Mouse (Mus musculus): ENCODE measurements around the gene Tff2. TPM values are rescaled to one million over a fixed set of nuclear protein-coding genes. Genes with fewer than 3 reads are reported as not detected.

Gene Tff2
- total RNA-seq, 2 experiments from 2014 or later = not detected

DNA sequence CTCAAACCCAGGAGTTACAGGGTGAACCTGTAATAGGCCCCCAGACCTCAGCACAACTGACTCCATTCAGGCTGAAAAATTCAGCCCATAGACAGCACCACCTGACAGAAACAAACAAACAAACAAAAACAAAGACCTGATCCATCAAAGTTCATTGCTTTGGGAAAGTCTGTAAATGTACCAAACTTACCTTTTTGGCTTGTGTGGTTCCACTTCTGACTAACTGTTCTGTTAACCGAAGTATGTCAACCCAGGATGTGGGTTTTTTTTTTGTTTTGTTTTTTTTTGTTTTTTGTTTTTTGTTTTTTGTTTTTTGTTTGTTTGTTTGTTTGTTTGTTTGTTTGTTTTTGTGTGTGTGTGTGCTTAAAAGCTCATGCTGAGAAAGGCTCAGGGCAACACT, 7.3 kb downstream of the Tff2 start:
- DNase-seq (ENCODE audit: low spot score in 2 of 2) = no peak

DNA sequence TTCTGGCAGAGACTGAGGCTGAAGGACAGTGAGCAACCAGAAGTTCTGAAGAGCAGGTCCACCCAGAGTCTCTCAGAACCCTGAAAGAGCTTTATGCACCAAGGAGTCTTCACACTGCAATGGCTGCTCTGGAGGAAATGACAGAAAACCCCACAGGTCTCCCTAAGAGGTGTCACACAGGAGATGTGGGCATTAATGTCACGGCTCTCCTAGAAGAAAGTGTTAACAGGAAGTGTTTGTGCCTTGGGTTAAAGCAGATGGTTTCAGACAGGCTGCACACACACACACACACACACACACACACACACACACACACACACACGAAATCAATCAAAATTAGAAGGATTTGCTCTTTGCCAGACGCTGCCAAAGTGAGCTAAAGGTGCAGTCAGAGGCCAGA, 7.8 kb downstream of the Tff2 start:
- DNase-seq (ENCODE audit: low spot score in 2 of 2) = no peak

DNA sequence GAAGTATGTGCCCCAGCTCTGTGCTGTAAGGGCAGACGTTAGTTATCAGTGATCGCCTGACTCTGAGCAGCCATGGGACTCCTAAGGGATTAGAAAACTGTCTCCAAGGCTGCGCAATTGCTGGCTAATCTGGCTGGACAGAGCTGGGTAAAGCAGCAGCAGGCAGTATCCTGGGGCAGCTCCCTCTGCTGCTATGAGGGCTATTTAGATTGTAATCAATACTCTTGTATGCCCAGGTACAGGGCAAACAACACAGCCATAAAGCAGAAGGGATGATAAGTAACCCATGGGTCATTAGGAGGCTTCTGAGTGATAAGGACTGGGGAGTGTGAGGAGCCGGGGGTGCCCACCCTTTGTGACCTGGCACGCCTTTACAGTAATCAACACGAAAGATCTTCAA, 9.2 kb downstream of the Tff2 start:
- no peak for DNase-seq (ENCODE audit: low spot score in 2 of 2)

DNA sequence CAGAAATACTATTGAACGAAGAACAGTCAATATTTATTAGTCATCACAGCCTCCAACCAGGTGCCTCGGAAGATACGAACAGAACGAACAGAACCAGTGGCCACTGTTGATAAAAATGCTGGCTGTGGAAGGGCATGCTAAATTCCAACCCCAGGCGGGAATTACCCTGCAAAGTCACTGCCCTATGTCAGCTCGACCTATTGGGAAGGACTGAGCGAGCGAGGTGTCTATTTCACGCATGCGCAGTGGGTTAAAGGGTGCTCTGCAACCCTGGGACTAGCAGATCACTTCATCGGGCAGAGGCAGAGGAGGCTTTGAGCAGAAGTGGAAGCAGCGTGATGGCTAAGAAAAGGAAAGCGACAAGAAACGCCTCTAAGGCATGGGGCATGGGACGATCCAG, 10.3 kb downstream of the Tff2 start:
- no peak for DNase-seq (ENCODE audit: low spot score in 2 of 2)

DNA sequence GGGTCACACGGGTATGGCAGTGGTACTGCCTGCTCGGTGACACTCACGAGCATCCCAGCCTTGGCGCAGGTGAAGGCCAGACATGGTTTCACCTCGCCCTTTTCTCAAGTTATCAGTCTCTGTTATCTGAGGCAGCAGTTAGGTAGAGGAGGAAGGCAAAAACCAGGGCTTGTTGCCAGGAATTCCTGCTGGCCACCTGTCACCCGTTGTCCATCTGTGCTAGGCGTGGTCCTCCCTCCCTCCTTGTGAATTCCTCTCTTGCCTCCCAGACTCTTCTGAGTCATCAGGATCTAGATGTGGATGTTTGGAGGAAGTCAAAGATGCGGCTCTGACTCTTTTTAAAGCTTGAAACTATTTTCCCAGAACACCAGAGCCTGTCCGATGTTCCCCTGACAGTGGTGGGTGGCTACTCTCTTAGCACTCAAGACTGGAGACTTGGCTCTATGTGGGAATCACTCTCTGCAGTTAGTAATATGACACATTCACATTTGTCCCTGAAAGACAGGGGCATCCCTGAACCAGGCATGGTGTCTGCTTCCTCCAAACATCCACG, 12.7 kb downstream of the Tff2 start:
- no peak for DNase-seq (ENCODE audit: low spot score in 2 of 2)

DNA sequence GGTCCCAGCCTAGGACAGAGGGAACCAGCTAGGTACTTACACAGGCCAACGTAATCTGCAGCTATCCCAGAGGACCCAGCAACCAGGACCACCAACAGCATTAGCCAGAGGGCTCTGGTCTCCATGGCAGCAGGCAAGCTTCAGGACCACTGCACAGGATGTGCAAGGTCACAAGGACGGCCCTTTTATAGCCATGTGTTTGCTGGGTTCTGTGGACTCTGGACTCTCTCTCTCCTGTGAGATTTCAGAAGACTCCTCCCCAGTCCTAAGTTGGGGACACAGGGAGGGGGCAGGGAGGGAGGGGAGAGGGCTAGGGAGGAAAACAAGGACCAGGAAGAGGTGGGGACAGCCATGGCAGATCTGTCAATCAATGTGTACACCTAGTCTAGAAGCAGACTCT, 14.6 kb downstream of the Tff2 start, which contains the start of gene Tff3:
Tff3 (minus strand) TSS at position 195 of the 400 bp plus-strand sequence.
- DNase-seq (ENCODE audit: low spot score in 2 of 2) = no peak

DNA sequence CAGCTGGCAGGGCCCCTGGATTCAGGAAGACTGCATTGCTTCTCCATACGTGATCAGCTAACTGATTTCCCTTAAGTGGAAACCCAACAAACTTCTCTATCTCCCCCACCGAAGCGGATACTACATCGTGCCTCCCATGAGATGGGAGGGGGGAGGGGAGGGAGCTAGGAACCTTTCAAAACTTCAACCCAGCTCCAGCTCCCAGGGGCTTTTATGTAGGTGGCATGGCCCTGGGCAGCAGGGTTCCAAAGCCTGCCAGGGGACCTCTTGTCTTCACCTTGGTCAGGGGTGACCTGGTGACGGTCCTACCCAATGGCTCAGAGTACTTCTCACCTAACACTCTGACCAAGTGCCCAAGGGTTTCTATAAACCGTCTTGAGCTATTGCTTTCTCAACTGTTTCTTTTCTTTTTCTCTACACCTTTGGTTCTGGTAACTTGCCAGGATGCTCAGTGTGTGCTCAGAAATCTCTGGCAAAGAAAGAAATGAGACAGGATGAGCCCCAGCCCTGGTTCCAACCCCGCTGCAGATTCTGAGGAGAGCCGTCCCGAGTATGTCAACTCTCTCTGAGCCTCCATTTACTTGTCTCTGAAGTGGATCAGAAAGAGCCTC, 15.3 kb downstream of the Tff2 start:
- DNase-seq (ENCODE audit: low spot score in 2 of 2) = no peak

DNA sequence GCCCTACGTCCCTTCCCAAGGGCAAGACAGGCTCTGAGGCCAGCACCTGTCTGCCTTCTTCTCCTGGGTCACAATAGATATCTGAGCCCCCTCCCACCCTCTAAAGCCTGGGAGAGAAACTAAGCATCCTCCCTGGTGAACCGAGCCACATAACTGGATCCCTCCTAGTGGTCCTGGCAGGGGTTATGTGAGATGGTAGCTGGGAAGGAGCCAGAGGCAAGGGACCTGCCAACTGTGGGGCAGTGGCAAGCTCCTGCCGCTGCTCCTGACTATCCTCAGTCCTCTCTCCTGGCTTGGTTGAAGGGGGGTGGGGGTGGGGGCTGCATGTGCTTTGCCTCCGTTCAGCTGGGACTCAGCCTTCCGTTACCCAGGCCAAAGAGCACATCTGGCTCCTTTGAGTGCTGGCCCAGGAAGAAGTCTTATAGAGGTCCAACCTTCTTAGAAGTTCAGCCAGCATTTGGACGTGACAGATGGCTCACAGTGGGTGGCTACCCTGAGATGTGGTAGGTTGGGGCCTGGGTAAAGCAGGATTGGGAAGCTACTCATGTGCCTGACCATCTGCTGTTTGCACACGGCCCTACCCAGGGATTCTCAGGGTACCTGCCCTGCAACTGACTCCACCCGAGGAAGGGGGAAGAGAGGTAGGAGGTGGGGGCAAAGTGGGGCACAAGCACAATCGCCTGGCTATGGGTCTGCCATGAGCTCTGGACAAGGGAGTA, 18.4 kb downstream of the Tff2 start:
- DNase-seq (ENCODE audit: low spot score in 2 of 2) = no peak

DNA sequence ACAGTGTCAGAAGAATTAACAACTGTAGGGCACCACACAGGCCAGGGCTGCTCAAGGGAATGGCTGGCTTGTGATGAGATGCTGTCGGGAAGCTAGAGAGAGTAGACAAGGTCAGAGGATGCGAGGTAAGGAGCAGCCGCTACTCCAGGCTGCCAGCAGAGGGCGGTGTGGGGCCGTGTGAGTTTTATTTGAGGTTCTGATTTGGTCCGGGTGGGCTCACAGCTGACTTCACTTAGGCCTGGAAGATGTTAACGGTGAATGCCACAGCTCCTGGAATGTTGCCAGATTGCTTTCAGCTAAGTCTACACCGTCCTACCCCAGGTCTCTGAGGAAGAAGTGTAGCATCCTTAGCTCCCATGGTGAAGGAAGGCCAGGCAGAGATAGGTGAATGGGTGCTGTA, 22.1 kb downstream of the Tff2 start:
- DNase-seq (ENCODE audit: low spot score in 2 of 2) = peak; percentile 72 to 73

DNA sequence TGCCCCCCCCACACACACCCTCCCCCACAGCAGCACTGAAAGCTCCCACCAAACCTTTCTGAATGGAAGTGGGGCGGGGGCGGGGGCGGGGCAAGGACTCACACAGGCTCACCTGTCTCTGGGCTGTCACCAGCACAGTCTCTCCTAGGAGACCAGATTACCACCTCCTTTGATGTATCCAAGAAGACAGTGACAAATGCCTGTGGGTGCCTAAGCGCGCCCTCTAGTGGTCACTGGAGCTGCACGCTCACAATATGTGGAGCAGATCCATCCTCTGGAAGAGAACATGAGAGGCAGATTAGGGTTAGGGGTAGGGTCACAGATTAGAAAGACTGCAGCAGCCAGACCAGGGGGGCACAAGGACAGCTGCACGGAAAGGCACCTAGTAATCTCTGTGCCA, 24.7 kb downstream of the Tff2 start:
- peak; percentile 86 to 87 for DNase-seq (ENCODE audit: low spot score in 2 of 2)

DNA sequence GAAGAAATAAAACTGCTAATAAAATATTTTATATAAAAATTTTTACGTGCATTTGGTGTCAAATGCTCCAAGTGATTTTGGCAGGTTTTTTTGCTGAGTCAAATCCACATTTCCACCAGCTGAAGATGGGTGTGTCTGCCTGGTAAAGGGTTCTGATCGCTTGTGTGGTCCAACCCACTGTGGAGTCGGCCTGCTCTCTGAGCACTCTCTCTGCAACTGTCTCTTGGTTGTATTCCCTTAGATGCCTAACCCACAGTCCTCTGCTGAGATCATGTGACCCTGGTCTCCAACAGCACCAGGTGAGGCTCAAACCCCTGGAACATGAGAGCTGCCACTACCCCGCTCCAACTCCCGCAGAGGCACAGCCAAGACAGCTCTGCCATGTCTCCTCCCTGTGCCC, 26.1 kb downstream of the Tff2 start:
- DNase-seq (ENCODE audit: low spot score in 2 of 2) = no peak

DNA sequence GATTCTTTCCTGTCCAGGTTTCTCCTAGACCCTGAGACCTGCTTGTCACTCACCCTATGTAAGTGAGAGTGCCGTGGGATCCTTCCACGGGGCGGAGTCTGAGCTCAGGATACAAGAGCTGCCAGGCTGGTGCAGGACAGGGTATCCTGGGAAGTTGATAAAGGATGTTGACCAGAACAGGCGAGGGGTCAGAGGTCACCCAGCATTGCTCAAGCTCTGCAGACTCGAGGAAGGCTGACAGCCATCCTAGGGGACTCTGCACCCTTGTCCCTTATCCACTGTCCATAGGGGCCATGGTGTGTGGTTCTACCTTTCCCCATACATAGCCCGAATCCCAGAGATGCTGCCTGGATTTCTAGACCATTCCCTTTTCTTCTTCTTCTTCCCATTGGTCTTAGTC, 28.0 kb downstream of the Tff2 start:
- DNase-seq (ENCODE audit: low spot score in 2 of 2) = no peak

DNA sequence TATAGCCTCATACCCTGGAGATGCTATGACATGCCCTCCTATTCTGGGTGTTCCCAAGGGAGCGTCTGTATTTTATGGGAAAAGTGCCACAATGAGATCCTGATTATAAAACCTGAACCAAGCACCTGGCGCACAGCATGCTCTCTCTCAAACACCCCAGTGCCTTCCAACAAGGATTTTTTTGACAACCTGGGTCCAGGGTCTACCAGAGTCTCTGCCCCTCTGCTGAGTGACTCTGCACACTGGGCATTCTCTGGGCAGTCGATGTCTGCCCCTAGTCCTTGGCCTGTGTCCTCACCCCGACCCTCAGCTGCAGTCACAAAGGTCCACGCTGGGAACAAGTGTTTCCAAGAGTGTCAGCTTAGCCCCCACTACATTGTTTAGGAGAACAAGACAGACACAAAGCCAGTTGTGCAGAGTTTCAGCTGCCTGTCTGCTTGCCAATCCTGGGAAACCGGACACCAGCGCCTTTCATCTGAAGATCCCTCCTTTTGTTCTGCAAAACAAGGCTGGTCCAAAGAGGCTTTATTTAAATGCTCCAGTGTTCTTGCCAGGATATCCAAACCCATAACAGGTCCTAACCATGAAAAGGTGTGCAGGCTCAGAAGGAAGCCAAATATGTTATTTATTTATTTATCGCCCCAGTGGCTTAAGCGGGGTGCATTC, 30.8 kb downstream of the Tff2 start:
- no peak for DNase-seq (ENCODE audit: low spot score in 2 of 2)

DNA sequence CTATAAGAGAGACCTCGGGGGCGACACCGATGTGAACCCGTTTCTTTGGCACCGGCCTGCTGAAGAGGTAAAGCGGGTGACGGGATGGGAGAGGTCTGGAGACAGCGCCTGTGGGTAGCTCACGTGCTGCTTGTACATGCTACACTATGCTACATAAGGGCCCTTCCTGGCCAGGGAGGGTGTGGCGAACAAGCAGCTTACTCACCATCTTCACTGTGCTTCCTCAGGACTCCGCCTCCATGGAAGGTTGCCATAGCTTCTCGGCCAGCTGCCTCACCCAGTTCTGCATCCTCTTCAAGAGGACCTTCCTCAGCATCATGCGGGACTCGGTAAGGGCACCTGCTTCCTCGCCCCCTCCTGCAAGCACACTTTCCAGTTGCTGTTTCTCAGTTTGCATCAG, 35.7 kb downstream of the Tff2 start:
- DNase-seq (ENCODE audit: low spot score in 2 of 2) = no peak

DNA sequence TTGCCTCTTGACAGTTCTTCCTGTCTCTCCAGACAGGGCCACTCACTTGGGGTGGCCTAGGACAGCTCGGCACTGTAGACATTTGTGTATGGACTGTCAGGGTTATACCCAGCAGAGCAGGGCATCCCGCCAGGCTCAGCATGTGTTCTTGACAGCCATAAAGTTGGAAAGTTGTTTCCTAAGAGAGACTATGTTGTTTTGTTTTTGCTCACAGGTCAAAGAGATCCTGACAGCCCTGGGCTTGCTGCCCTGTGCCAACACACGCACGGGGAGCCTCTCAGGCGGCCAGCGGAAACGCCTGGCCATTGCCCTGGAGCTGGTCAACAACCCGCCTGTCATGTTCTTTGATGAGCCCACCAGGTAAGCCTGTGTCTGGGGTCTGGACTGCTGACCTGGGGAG, 40.3 kb downstream of the Tff2 start:
- no peak for DNase-seq (ENCODE audit: low spot score in 2 of 2)

DNA sequence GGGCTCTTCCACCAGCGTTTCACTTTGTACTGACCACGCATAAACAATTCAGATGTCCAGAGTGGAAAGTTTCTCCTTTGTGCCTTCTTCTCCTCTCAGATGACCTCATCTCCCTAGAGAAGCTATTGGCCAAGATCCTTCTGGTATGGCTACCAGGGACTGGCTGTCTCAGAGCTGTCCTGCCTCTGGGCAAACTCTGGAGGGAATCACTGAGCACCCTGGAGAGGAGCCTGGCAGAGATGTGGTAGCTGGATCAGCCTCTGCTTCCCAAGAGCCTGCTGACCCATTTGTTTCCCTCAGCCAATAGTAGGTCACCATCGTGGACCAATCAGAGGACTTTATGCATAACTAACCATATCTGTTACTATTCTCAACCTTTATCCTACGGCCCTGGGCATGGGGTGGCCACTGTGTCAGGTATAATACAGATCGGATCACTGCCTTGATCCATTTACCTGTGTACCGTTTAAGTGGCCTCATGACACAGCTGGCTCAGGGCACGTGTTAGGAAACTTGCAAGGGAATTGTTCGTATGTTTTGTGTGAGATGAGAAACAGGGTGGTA, 41.0 kb downstream of the Tff2 start:
- DNase-seq (ENCODE audit: low spot score in 2 of 2) = no peak

DNA sequence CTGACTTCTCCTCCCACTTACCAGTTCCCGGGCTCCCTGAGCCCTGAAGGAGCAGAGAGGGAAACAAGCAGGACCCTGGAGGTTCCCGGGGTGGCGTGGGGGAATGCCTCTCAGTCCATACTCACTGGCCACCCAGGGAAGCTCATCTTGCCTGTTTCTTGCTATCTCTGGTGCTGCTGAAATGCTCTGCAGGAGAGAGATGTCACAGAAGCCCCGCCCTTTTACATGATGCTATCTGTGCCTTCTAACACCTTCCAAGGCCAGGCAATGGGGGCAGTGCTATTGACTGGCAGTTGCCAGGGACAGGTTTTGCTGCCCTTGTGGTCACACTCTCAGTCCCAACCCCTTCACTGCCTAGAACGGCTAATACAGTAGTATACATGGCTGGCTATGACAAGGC, 45.3 kb downstream of the Tff2 start:
- DNase-seq (ENCODE audit: low spot score in 2 of 2) = no peak

DNA sequence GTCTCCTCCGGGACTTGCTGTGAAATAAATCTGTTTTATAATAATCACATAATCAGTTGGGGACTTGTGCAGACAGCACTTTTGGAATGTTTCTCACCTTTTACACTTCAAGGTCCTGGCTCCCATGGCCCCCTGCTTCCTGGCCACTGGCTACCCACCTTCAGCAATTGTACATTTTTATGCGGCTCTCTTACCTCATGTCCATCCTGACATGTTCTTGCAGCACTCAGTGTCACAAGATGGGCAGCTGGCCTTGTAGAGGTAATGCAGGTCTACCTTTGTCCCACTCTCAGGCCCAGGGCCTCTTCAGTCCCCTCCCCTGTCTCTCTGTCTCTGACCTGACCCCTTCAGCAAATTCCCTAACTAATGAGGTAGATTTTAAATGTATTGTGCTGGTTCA, 47.2 kb downstream of the Tff2 start:
- DNase-seq (ENCODE audit: low spot score in 2 of 2) = no peak

DNA sequence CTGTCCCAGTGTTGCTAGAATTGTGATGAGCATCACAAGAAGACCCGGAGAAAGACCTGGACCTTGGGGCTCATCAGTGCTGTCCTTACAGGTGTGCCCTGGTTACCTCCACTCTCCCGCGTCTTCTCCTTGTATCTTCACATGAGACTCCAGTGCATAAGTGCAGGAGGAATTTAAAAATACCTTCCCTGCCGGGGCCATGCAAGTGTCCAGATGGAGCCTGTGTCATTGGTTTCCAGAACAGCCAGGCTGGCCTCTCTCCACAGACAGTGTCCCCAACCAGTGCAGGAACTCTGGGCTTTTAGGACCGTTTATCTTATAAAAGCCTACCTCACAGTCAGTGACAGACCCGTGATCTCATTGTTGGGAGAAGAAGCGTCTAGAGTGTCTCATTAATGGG, 48.5 kb downstream of the Tff2 start:
- no peak for DNase-seq (ENCODE audit: low spot score in 2 of 2)

DNA sequence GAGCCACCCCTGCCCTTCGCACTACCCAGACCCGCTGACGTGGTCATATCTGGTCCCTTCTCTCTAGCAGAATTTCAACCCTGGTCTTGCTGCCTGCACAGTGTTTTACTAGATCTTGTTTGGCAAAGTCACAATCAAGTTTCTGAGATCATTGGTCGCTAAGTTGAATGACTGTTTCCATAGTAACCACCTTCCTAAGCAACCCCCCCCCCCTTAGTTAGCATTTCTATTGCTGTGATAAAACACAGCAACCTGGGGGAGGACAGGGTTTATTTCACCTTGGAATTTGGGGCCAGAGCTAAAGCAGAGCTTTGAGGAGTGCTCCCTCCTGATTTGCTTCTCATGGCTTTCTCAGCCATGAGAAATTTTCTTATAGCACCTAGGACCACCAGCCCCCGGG, 49.3 kb downstream of the Tff2 start:
- DNase-seq (ENCODE audit: low spot score in 2 of 2) = no peak

Data from layer of hippocampus, postnatal 10 days (tissue).